Mouse (Mus musculus): ENCODE results near the gene Kdm4b. TPM values are rescaled to one million over a fixed set of nuclear protein-coding genes. Genes with fewer than 3 reads are reported as not detected.

Gene Kdm4b
- polyA plus RNA-seq, 1 experiment from 2014 or later = 8.1 TPM

DNA sequence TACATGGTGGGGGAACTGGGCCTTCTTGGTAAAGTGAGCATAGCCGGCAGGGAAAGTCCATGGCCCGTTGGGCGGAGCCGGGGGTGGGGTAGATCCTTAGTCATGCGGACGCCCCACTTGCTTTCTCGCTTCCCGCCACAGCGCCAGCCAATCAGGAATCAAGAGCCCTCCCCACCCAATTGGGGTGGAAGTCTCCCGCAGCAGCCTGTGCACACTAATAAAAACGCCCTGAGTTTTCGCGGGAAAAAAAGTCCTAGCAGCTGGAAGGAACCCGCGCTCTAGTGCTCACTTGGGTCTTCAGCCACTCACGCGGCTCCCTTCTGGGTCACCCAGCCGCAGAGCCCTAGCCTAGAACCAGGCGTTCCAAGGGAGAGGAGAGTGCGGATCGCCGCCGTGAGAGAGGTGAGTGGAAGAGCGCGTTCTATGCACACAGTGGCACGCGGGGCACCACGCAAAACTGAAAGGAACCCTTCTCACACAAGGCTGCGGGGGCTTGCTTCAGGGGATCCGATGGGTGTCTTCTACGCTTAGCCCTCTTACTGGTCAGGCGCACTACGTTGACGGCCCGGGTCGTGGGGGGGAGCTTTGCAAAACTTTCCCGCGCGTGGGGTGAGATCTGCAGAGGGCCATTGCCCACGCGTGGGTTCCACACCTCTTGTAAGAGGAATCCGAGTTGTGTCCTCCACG lies 22.6 kb upstream of the Kdm4b start, which contains the start of gene Uhrf1:
Gene Uhrf1 (plus strand): TSS at position 162 of the 687 bp plus-strand sequence.
- under 1% methylated on average over 43 of the region's 43 CpGs for WGBS
- ATAC-seq = peak; percentile 58
- peak within 1 kb of the TSS; percentile 58 for H3K9ac ChIP-seq (ENCODE audit: low read depth, low read length)
- H3K4me2 ChIP-seq (replicated peaks; ENCODE audit: low read depth) = peak within 1 kb of the TSS; percentile 99
- H3K4me3 ChIP-seq (ENCODE audit: low read depth, low read length) = peak within 1 kb of the TSS; percentile 78
- no peaks in the 10 kb centered on the region for H3K27me3 ChIP-seq (replicated peaks; ENCODE audit: control insufficient read depth, insufficient read depth, low read length)
- no peak for TF ChIP-seq CTCF (IDR thresholded peaks at IDR 0.05; ENCODE audit: low read depth)
- no peaks in the 10 kb centered on the region for H3K9me3 ChIP-seq (ENCODE audit: control insufficient read depth)
- H3K4me1 ChIP-seq (replicated peaks; ENCODE audit: control insufficient read depth, insufficient read depth, low read length) = no peaks in the 10 kb centered on the region; the same call in 1 of the 2 replicates
- peak within 1 kb of the TSS; percentile 64 for H3K27ac ChIP-seq (ENCODE audit: low read depth, low read length)
- H3K36me3 ChIP-seq (ENCODE audit: control insufficient read depth, insufficient read depth) = 0 out of 2 replicates have a peak, but pooled peaks cover 4% of the 10 kb centered on the region

DNA sequence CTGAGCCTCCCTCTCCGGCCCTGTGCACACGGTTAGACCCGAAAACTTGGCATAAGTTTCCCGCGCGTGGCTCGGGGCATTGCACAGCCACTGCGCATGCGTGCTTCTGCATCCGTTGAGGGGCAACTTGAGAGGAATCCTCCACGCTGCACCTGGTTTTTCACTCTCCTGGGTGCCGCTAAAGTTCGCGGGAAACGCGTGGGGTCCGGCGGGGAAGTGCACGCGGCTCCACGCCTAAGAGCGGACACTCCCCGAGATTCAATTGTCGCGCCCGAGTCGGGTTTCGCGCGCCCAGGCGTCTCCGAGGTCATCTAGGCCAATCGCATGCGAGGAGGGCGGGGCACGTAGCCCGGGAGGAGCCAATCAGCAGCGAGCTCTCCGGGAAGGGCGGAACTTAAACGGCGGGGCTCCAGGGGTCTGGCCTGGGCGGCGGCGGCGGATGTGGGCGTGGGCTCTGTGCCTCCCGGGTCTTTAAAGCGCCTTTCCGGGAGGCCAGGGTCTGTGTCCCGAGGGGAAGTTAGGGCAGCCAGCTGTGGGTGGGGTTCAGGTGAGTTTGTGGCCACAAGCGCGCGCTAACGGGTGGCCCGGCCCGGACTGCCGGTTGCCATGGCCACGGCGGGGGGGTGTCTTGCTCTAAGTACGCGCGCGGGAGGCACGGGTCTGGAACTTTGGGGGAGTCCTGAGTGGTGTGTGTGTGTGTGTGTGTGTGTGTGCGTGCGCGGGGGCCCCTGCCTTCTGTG lies 21.8 kb upstream of the Kdm4b start:
- ATAC-seq = peak; percentile 72
- under 1% methylated on average over 68 of the region's 68 CpGs for WGBS
- Histone ChIP-seq H3K4me2 (replicated peaks; ENCODE audit: low read depth) (peak overlapping the region; percentile 99), H3K36me3 (ENCODE audit: control insufficient read depth, insufficient read depth) (peaks cover 10% of the 10 kb centered on the region; the same call in 1 of the 2 replicates), H3K9me3 (ENCODE audit: control insufficient read depth) (no peaks in the 10 kb centered on the region), H3K9ac (ENCODE audit: low read depth, low read length) (peak overlapping the region; percentile 58), H3K4me3 (ENCODE audit: low read depth, low read length) (peak overlapping the region; percentile 78), H3K4me1 (replicated peaks; ENCODE audit: control insufficient read depth, insufficient read depth, low read length) (no peaks in the 10 kb centered on the region; the same call in 1 of the 2 replicates), H3K27me3 (replicated peaks; ENCODE audit: control insufficient read depth, insufficient read depth, low read length) (no peaks in the 10 kb centered on the region), H3K27ac (ENCODE audit: low read depth, low read length) (peak overlapping the region; percentile 64; the same call in 1 of the 2 replicates)
- TF ChIP-seq CTCF (IDR thresholded peaks at IDR 0.05; ENCODE audit: low read depth) = no peak

DNA sequence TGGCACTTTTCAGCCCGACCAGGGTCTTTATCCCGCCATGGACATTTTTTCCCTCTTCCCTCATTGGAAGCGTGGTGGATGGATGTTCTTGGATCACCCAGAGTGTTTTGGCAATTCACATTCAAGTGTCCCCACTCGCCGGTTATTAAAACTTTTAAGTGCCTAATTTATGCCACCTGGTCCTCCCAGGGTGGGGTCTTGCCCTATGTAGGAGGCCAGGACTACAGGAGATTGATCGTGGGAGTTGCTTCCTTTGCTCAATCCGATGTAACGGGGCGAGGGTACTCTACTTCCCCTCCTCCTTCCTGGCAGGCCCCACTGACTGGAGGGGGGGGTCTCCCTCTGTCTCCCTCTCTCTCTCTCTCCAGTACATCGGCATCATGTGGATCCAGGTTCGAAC lies 21.1 kb upstream of the Kdm4b start:
- WGBS = 5% methylated on average over 11 of the region's 11 CpGs
- Histone ChIP-seq H3K9ac (ENCODE audit: low read depth, low read length) (peak overlapping the region; percentile 58; the same call in 1 of the 2 replicates), H3K27ac (ENCODE audit: low read depth, low read length) (no peak overlapping the region), H3K9me3 (ENCODE audit: control insufficient read depth) (no peaks in the 10 kb centered on the region), H3K4me2 (replicated peaks; ENCODE audit: low read depth) (peak overlapping the region; percentile 99), H3K4me3 (ENCODE audit: low read depth, low read length) (peak overlapping the region; percentile 78), H3K4me1 (replicated peaks; ENCODE audit: control insufficient read depth, insufficient read depth, low read length) (no peaks in the 10 kb centered on the region; the same call in 1 of the 2 replicates), H3K27me3 (replicated peaks; ENCODE audit: control insufficient read depth, insufficient read depth, low read length) (no peaks in the 10 kb centered on the region), H3K36me3 (ENCODE audit: control insufficient read depth, insufficient read depth) (peaks cover 16% of the 10 kb centered on the region; the same call in 1 of the 2 replicates)
- ATAC-seq = no peak
- TF ChIP-seq CTCF (IDR thresholded peaks at IDR 0.05; ENCODE audit: low read depth) = no peak

DNA sequence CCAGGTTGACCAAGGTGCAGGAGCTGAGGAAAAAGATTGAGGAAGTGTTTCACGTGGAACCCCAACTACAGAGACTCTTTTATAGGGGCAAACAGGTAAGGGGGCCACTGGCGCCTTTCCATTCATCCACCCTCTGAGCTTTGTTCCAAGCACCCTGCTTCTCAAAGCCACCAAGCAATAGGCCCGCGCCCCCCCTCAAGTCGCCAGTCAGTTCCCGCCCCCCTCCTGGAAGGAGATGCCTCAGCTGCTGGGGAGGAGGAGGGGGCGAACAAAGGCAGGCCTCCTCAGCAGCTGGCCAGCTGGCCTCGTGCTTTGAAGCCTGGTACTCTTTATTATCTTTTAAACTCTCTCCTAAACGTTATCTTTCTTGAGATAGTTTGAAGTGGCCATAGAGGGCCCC lies 20.7 kb upstream of the Kdm4b start:
- Histone ChIP-seq H3K4me1 (replicated peaks; ENCODE audit: control insufficient read depth, insufficient read depth, low read length) (no peaks in the 10 kb centered on the region; the same call in 1 of the 2 replicates), H3K9ac (ENCODE audit: low read depth, low read length) (no peak overlapping the region), H3K27me3 (replicated peaks; ENCODE audit: control insufficient read depth, insufficient read depth, low read length) (no peaks in the 10 kb centered on the region), H3K36me3 (ENCODE audit: control insufficient read depth, insufficient read depth) (peaks cover 17% of the 10 kb centered on the region), H3K4me3 (ENCODE audit: low read depth, low read length) (peak overlapping the region; percentile 78), H3K9me3 (ENCODE audit: control insufficient read depth) (no peaks in the 10 kb centered on the region), H3K27ac (ENCODE audit: low read depth, low read length) (0 out of 2 replicates have a peak overlapping the region, but pooled peaks have one; percentile 29), H3K4me2 (replicated peaks; ENCODE audit: low read depth) (peak overlapping the region; percentile 99)
- ATAC-seq = no peak
- WGBS = 18% methylated on average over 9 of the region's 9 CpGs
- no peak for TF ChIP-seq CTCF (IDR thresholded peaks at IDR 0.05; ENCODE audit: low read depth)

DNA sequence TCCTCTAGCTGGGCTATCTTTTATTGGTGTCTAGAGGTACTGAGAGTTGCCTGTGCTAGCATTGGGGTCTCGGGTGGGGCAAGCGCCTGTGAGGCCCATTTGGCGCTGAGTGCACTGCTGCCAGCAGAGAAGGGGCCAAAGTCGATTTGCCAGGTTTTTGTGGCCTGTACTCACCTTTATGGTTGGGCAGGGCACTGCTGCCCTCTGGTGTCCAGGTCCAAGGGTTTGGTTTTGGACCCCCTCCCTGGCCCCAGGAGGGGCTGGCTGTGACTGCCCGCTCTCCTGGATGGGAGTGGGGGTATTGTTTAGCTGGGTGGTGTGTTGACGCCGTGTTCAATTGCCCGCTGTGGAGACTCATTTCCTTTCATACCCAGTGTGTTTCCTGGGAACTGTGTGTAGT lies 20.0 kb upstream of the Kdm4b start:
- peak; percentile 77 for TF ChIP-seq CTCF (IDR thresholded peaks at IDR 0.05; ENCODE audit: low read depth)
- Histone ChIP-seq H3K36me3 (ENCODE audit: control insufficient read depth, insufficient read depth) (peaks cover 20% of the 10 kb centered on the region), H3K9me3 (ENCODE audit: control insufficient read depth) (no peaks in the 10 kb centered on the region), H3K4me1 (replicated peaks; ENCODE audit: control insufficient read depth, insufficient read depth, low read length) (no peaks in the 10 kb centered on the region; the same call in 1 of the 2 replicates), H3K4me2 (replicated peaks; ENCODE audit: low read depth) (peak overlapping the region; percentile 99), H3K27ac (ENCODE audit: low read depth, low read length) (0 out of 2 replicates have a peak overlapping the region, but pooled peaks have one; percentile 35), H3K4me3 (ENCODE audit: low read depth, low read length) (no peak overlapping the region), H3K27me3 (replicated peaks; ENCODE audit: control insufficient read depth, insufficient read depth, low read length) (no peaks in the 10 kb centered on the region), H3K9ac (ENCODE audit: low read depth, low read length) (no peak overlapping the region)
- WGBS = 30% methylated on average over 8 of the region's 8 CpGs
- peak; percentile 42 for ATAC-seq

DNA sequence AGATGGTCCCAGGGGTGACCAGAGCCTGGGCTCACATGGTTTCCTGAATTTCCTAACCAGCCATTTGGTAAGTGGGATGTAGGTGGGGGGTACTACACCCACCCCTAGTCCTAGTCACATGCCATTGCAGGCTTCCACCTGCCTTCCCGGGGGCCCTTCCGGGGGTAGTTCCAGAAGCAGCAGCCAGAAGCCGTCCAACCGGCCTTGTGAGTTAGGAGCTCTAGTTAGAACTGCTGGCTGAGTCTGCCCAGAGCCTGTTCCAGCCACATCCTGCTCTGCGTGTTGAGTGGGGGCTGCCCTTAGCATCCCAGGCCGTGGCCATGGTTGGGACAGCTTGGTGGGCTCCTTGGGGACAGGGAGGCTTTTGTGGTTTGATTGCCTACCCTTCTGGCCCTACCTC lies 17.8 kb upstream of the Kdm4b start:
- Histone ChIP-seq H3K4me2 (replicated peaks; ENCODE audit: low read depth) (0 out of 2 replicates have a peak overlapping the region, but pooled peaks have one; percentile 3), H3K4me1 (replicated peaks; ENCODE audit: control insufficient read depth, insufficient read depth, low read length) (no peaks in the 10 kb centered on the region; the same call in 1 of the 2 replicates), H3K27me3 (replicated peaks; ENCODE audit: control insufficient read depth, insufficient read depth, low read length) (no peaks in the 10 kb centered on the region), H3K27ac (ENCODE audit: low read depth, low read length) (no peak overlapping the region), H3K36me3 (ENCODE audit: control insufficient read depth, insufficient read depth) (peaks cover 34% of the 10 kb centered on the region), H3K4me3 (ENCODE audit: low read depth, low read length) (no peak overlapping the region), H3K9me3 (ENCODE audit: control insufficient read depth) (no peaks in the 10 kb centered on the region), H3K9ac (ENCODE audit: low read depth, low read length) (no peak overlapping the region; the same call in 1 of the 2 replicates)
- TF ChIP-seq CTCF (IDR thresholded peaks at IDR 0.05; ENCODE audit: low read depth) = no peak
- ATAC-seq = no peak
- 48% methylated on average over 6 of the region's 6 CpGs for WGBS

All from intestine, postnatal 0 days (tissue).